Comparison of ENCODE assay signal across 8 mouse cellular contexts in genomic region chr2:146511911-146512580, GRCm38 (mm10). TPM values are rescaled to one million over a fixed set of nuclear protein-coding genes. Genes with fewer than 3 reads are reported as not detected.
DNase-seq lines count a peak whose midpoint lies in the region; ATAC-seq and TF ChIP-seq lines count a peak whose summit lies in the region.

TSS of gene Ralgapa2 (minus strand) at chr2:146512344.

- peak within 1 kb of the TSS; percentile 78 for H3K4me2 ChIP-seq in heart, embryonic 15.5 days
- peak within 1 kb of the TSS; percentile 89 for H3K4me2 ChIP-seq in liver, embryonic 14.5 days (ENCODE audit: low read depth)
- H3K4me2 ChIP-seq in neural tube, embryonic 11.5 days (ENCODE audit: low read depth) = peak within 1 kb of the TSS; percentile 72
- peak within 1 kb of the TSS; percentile 88 for H3K4me2 ChIP-seq in stomach, postnatal 0 days (replicated peaks; ENCODE audit: low read depth)

- no peaks in the 10 kb centered on the region for H3K27me3 ChIP-seq in forebrain, embryonic 10.5 days (ENCODE audit: poor library complexity, severe bottlenecking)
- no peaks in the 10 kb centered on the region for H3K27me3 ChIP-seq in heart, embryonic 15.5 days
- no peaks in the 10 kb centered on the region for H3K27me3 ChIP-seq in liver, embryonic 14.5 days (ENCODE audit: control insufficient read depth, insufficient read depth, low read length)
- no peaks in the 10 kb centered on the region for H3K27me3 ChIP-seq in neural tube, embryonic 11.5 days (ENCODE audit: control insufficient read depth, insufficient read depth, low read length)
- no peaks in the 10 kb centered on the region for H3K27me3 ChIP-seq in stomach, postnatal 0 days (ENCODE audit: control insufficient read depth, insufficient read depth, low read length)

- peak within 1 kb of the TSS; percentile 89 for H3K4me3 ChIP-seq in forebrain, embryonic 10.5 days
- peak within 1 kb of the TSS; percentile 80 for H3K4me3 ChIP-seq in heart, embryonic 15.5 days
- H3K4me3 ChIP-seq in liver, embryonic 14.5 days (ENCODE audit: insufficient read depth in 1 of 2, low read depth in 2 of 2, low read length in 2 of 2) = peak within 1 kb of the TSS; percentile 71 to 86
- H3K4me3 ChIP-seq in neural tube, embryonic 11.5 days (ENCODE audit: low read depth, low read length) = peak within 1 kb of the TSS; percentile 86
- H3K4me3 ChIP-seq in stomach, postnatal 0 days (ENCODE audit: low read depth, low read length) = peak within 1 kb of the TSS; percentile 91

- 1% methylated on average over 46 of the region's 57 CpGs for WGBS in forebrain, embryonic 10.5 days
- WGBS in heart, embryonic 15.5 days = 1% methylated on average over 42 of the region's 57 CpGs
- WGBS in liver, embryonic 14.5 days (ENCODE audit: insufficient replicate concordance) = 1% methylated on average over 52 of the region's 57 CpGs
- under 1% methylated on average over 32 of the region's 57 CpGs for WGBS in neural tube, embryonic 11.5 days
- WGBS in stomach, postnatal 0 days = under 1% methylated on average over 31 of the region's 57 CpGs

- H3K9ac ChIP-seq in heart, embryonic 15.5 days = peak within 1 kb of the TSS; percentile 86
- peak within 1 kb of the TSS; percentile 89 for H3K9ac ChIP-seq in liver, embryonic 14.5 days (replicated peaks)
- H3K9ac ChIP-seq in neural tube, embryonic 11.5 days (ENCODE audit: low read length) = peak within 1 kb of the TSS; percentile 87
- H3K9ac ChIP-seq in stomach, postnatal 0 days (ENCODE audit: low read length) = peak within 1 kb of the TSS; percentile 78

- H3K27ac ChIP-seq in forebrain, embryonic 10.5 days = peak within 1 kb of the TSS; percentile 94
- H3K27ac ChIP-seq in heart, embryonic 15.5 days = peak within 1 kb of the TSS; percentile 77
- H3K27ac ChIP-seq in liver, embryonic 14.5 days = peak within 1 kb of the TSS; percentile 32
- no peak within 1 kb of the TSS for H3K27ac ChIP-seq in neural tube, embryonic 11.5 days (ENCODE audit: low read depth, low read length)
- H3K27ac ChIP-seq in stomach, postnatal 0 days (replicated peaks) = peak within 1 kb of the TSS; percentile 71

- no peak for TF ChIP-seq EP300 in liver, embryonic 14.5 days (IDR thresholded peaks at IDR 0.05; ENCODE audit: low read depth)
- TF ChIP-seq EP300 in stomach, postnatal 0 days (optimal IDR thresholded peaks at IDR 0.05) = no peak

- TF ChIP-seq CTCF in liver, embryonic 14.5 days (IDR thresholded peaks at IDR 0.05; ENCODE audit: low read depth) = no peak
- TF ChIP-seq CTCF in stomach, postnatal 0 days (IDR thresholded peaks at IDR 0.05; ENCODE audit: low read depth) = no peak

- H3K4me1 ChIP-seq in forebrain, embryonic 10.5 days = peaks cover 35% of the 10 kb centered on the region
- H3K4me1 ChIP-seq in heart, embryonic 15.5 days (replicated peaks) = peaks cover 16% of the 10 kb centered on the region
- peaks cover 6 to 12% of the 10 kb centered on the region in 2 experiments for H3K4me1 ChIP-seq in liver, embryonic 14.5 days (replicated peaks; ENCODE audit: control insufficient read depth in 2 of 2, insufficient read depth in 2 of 2, low read length in 1 of 2)
- no peaks in the 10 kb centered on the region for H3K4me1 ChIP-seq in neural tube, embryonic 11.5 days (ENCODE audit: control insufficient read depth, insufficient read depth, low read length)
- no peaks in the 10 kb centered on the region for H3K4me1 ChIP-seq in stomach, postnatal 0 days (replicated peaks; ENCODE audit: control insufficient read depth, insufficient read depth)

- no peaks in the 10 kb centered on the region for H3K36me3 ChIP-seq in forebrain, embryonic 10.5 days (replicated peaks)
- no peaks in the 10 kb centered on the region for H3K36me3 ChIP-seq in heart, embryonic 15.5 days
- H3K36me3 ChIP-seq in liver, embryonic 14.5 days (replicated peaks; ENCODE audit: control insufficient read depth, insufficient read depth, low read depth) = no peaks in the 10 kb centered on the region
- no peaks in the 10 kb centered on the region for H3K36me3 ChIP-seq in neural tube, embryonic 11.5 days (ENCODE audit: control insufficient read depth, insufficient read depth, low read length)
- H3K36me3 ChIP-seq in stomach, postnatal 0 days (ENCODE audit: control insufficient read depth, insufficient read depth, low read length) = no peaks in the 10 kb centered on the region

- H3K9me3 ChIP-seq in forebrain, embryonic 10.5 days = no peaks in the 10 kb centered on the region
- no peaks in the 10 kb centered on the region for H3K9me3 ChIP-seq in heart, embryonic 15.5 days (replicated peaks)
- no peaks in the 10 kb centered on the region for H3K9me3 ChIP-seq in liver, embryonic 14.5 days (ENCODE audit: control insufficient read depth, low read length)
- H3K9me3 ChIP-seq in neural tube, embryonic 11.5 days (ENCODE audit: control insufficient read depth, low read length) = no peaks in the 10 kb centered on the region
- H3K9me3 ChIP-seq in stomach, postnatal 0 days (ENCODE audit: control insufficient read depth, low read length) = no peaks in the 10 kb centered on the region

- peak; percentile 98 to 99 for DNase-seq in CD8-positive naive resting alpha-beta T cell, adult 2 months (ENCODE audit: low read depth in 2 of 2, low spot score in 2 of 2)
- DNase-seq in c-Kit-positive CD71-negative TER-119-negative erythroid progenitor cells, embryonic 14.5 days (ENCODE audit: low read depth) = peak; percentile 96
- DNase-seq in forebrain, embryonic 10.5 days (ENCODE audit: extremely low spot score, low spot score) = peak; percentile 99
- peak; percentile 99 to 100 for DNase-seq in kidney, postnatal 25 days
- peak; percentile 98 to 99 (median 98) for DNase-seq in liver, embryonic 14.5 days (ENCODE audit: low read depth in 3 of 3, low spot score in 3 of 3)
- DNase-seq in neural tube, embryonic 11.5 days (ENCODE audit: low spot score) = peak; percentile 100
- DNase-seq in stomach, postnatal 0 days (ENCODE audit: low spot score) = peak; percentile 100

- ATAC-seq in heart, embryonic 15.5 days (replicated peaks; ENCODE audit: insufficient number of reproducible peaks, insufficient read depth, low FRiP score, low read depth) = peak; percentile 99
- peak; percentile 98 for ATAC-seq in liver, embryonic 14.5 days (ENCODE audit: insufficient read depth)
- peak; percentile 97 for ATAC-seq in neural tube, embryonic 11.5 days (ENCODE audit: insufficient read depth, low FRiP score, low TSS enrichment)
- peak; percentile 99 for ATAC-seq in stomach, postnatal 0 days (ENCODE audit: low FRiP score, low TSS enrichment)

RNA-seq across cellular contexts. Expression of gene Ralgapa2, which starts in this region (rescaled TPM):
- polyA plus RNA-seq in forebrain, embryonic 10.5 days (2016; fragmentation: Nextera tagmentation; extraction: Ambion mirVana) = 9.9 and 12.3 TPM in 2 replicates
- 9.9 and 10.7 TPM in 2 replicates for polyA plus RNA-seq in heart, embryonic 15.5 days (2015; fragmentation: Nextera tagmentation; extraction: Ambion mirVana)
- 1.8 and 2.1 TPM in 2 replicates for polyA plus RNA-seq in liver, embryonic 14.5 days (2012; rRNA removed)
- 3.2 and 3.6 TPM in 2 replicates for polyA plus RNA-seq in liver, embryonic 14.5 days (2014; fragmentation: Nextera tagmentation; extraction: Ambion mirVana)
- polyA plus RNA-seq in neural tube, embryonic 11.5 days (2014; fragmentation: Nextera tagmentation; extraction: Ambion mirVana) = 8.1 and 8.6 TPM in 2 replicates
- polyA plus RNA-seq in stomach, postnatal 0 days (2015; fragmentation: Nextera tagmentation; extraction: Ambion mirVana) = 3.1 and 3.3 TPM in 2 replicates
